Mouse (Mus musculus): ENCODE results near the gene Dqx1. TPM values are rescaled to one million over a fixed set of nuclear protein-coding genes. Genes with fewer than 3 reads are reported as not detected.

Gene Dqx1
- polyA plus RNA-seq (2017; shearing (Covaris generic)), result 2.7 TPM

DNA sequence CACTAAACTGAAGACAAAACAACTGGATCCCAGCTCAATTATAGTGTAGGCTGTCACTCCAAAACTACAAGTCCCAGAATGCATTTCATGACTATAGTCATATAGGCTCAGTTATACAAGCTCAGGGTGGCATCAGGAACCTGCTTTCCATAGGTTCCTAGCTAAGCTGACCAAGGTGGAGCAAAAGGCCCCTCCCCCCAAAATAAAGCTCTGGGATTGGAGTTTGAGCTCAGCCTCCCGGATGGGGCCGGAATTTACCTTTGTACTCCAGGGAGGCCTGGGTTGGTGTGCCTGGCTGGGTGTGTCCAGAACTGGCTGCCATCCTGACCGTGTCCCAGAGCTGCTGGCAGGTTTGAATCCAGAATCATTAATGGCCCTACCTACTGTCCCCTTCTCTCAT, at the start of gene Dqx1:
Gene Dqx1 (plus strand): TSS at position 55 of the 400 bp plus-strand sequence.

DNA sequence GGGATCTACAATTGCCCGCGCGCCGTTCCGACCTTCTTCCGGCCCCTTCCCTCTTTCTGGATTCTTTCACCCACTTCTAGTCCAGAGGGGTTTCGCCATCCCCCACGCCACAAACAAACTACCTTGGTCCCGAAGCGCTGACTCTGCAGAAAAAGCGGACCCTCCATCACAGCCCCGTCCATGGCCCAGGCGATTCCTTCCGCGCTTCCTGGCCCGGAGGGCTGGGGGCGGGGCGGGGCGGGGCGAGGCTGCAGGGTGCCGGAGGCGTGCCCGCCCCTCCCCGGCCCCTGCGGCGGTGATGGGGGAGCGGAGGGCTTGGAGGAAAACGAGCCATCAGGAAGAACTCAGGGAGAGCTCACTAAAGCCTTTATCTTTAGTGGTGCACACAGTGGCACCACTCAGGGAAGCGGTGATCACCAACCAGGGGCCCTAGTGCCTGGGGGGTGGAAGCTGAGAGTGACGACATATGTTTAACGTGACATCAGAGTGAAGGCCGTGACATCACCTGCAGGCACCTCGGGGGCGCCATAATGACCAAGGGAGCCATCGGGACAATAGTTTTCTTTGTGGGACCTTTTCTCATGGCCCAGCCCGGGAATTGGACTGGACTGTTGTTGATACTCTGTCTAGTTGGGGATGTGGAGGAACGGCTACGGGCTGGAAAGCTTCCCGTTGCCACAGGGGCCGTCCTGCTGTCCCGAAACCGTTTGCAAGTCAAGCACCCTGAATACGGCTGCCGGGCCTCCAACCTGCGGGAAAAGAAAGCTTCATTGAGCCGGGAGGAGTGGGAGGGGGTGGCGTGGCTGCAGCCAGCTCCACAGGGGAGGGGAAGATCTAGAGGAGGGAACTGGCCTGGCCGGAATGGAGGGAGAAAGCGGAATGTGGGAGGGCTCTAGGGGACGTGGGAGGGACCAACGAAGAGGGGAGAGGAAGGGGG, 24.1 kb upstream of the Dqx1 start, which contains the start of the genes Dok1 and Loxl3:
Gene Dok1 (minus strand): TSS at position 223 of the 937 bp plus-strand sequence.
Gene Loxl3 (plus strand): TSS at position 925 of the 937 bp plus-strand sequence.

DNA sequence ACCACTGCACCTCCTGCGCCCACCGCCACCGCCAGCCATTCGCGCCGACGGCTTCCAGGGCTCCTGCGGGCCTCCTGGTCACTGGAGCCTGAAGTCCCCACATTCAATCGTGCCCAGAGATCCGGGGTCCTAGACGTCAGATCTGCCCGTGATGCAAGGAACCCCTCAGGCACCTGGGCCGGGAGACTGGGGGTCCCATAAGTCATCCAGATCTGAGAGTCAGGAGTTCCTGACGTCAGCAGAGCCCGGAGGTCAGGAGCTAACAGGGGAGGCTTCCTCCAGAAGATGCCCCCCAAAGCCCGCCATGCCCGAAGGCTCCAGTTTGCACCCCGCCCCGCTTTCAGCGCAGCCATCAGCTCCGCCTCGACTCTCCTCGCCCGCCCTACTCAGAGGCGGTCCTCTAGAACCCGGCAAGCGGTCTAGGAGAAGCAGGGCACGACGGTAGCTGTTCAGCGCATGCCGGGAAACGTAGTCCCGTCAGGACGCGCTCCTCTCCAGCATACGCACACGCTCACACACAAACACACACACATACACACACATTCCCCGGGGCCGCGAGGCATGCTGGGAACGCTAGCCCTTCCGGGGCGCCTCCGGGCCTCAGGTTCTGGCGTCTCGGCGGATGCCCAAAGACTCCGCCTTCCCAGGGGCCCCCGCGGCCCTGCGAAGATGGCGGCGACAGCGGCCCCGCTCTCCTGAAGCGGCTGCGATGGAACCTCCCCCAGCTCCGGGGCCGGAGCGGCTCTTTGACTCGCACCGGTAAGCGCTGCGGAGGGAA, 3.4 kb upstream of the Dqx1 start, which contains the start of gene Aup1:
Gene Aup1 (plus strand): TSS at position 448 of the 778 bp plus-strand sequence.

DNA sequence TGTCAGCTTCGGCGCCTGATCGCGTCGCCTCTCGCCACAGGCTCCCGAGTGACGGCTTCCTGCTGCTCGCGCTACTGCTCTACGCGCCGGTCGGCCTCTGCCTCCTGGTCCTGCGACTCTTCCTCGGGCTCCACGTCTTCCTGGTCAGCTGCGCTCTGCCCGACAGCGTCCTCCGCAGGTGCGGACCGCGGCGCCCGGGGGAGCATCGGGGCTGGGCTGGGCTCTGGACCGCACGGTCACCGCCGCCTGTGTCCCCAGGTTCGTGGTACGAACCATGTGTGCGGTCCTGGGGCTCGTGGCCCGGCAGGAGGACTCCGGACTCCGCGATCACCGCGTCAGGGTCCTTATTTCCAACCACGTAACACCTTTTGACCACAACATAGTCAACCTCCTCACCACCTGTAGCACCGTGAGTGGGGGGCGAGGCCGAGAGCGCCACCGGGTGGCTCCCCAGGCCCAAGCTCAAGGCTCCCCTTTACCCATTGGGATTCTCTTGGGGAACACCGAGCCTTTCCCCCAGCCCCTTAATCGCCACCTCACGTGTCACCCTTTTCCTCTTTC, 2.7 kb upstream of the Dqx1 start, which contains the start of gene Htra2:
Gene Htra2 (minus strand): TSS at position 403 of the 561 bp plus-strand sequence.

DNA sequence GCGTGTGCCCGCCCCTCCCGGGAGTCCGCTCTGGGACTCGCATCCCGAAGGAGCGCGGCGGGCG, 12.4 kb downstream of the Dqx1 start, which contains the start of gene Tlx2:
Gene Tlx2 (minus strand): TSS at position 47 of the 64 bp plus-strand sequence.

DNA sequence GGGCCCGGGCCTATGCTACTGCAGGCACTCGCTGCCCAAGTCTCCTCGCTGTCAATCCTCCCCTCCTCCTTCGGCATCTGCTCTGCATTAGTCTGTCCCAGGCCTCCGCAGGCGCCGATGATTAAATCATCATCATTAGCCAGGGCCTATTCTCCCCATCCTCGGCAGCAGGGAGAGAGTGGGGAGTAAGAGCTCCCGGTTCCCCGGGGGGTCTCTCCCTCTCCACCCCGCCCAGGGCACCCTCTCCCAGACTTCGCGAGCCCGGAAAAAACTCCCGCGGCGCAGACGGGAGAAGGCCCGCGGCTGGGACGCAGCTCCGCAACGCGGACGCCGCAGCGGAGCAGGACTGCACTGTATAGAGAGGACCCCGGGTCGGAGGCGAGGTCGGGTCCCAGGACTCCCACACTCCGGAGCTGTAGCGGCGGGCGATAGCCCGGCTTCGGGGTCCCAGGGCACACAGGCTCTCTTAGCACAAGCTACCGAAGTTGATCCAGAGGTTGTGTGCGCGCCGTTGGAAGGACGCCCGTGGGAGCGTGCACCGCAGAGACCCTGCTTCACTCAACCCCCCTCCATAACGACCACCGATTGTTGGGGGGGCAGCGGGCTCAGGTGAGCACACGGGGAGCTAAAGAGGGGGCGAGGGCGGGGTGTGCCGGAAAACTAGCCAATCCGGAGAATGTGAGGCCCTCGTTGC, 20.1 kb downstream of the Dqx1 start, which contains the start of gene Pcgf1:
Gene Pcgf1 (plus strand): TSS at position 240 of the 694 bp plus-strand sequence.

DNA sequence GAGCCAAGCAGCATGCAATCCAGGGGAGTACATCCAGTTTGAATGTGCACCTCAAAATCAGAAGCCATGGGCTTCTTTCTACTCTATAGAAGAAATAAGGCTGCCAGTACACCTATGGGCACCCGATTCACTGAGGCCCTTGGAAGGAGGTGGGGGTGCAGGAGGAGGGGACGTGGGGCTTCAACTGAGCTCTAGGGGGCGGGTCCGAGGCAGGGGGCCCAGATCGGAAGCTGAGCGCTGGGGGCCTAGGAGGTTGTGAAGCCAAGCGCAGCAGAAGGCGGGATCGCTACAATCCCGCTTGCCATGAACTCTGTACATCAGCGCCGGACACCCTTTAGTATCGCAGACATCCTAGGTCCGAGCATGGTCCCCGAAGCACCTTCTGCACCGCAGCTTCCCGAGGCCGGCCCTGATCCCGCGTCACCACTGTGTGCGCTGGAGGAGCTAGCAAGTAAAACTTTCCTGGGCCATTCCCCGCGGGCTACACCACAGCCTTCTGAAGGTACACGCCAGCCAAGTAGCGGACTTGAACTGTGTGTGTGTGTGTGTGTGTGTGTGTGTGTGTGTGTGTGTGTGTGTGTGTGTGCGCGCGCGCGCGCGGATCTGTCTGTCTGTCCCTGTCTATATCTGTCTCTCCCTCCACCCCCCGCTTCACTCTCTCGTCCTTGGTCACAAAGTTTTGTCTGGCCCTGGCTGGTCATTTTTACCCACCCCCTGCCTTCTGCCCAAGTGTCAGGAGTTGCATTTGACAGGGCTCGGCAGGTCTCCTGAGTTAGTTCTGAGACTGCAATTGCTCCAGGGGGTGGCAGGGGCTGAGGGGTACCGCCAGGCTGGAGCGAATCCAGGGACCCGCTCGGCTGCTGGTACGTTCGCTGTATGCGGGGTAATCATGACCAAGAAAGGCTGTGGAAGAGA, 28.7 kb downstream of the Dqx1 start, which contains the start of gene Lbx2:
Gene Lbx2 (plus strand): TSS at position 247 of the 915 bp plus-strand sequence.

DNA sequence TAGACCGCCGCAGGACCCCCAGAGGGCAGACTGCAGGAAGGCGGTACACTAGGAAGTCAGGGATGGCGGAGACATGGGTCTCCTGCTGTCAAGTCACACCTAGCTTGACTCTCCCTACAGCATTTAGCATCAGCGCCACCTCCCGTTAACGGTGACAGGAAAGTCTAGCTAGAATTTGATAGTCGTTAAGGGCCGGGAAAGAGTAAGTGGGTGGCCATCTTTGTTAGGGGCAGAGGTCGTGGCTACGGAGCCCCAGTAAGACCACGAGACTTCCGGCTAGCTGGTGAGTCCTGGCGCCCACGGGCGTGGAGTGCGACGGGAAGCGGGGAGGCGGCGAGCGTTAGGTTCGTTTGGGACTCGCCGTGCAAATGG, 43.7 kb downstream of the Dqx1 start, which contains the start of the genes Ccdc142 and Gm42688:
Gene Ccdc142 (plus strand): TSS at position 286 of the 372 bp plus-strand sequence.
Gene Gm42688 (plus strand): TSS at position 302 of the 372 bp plus-strand sequence.

DNA sequence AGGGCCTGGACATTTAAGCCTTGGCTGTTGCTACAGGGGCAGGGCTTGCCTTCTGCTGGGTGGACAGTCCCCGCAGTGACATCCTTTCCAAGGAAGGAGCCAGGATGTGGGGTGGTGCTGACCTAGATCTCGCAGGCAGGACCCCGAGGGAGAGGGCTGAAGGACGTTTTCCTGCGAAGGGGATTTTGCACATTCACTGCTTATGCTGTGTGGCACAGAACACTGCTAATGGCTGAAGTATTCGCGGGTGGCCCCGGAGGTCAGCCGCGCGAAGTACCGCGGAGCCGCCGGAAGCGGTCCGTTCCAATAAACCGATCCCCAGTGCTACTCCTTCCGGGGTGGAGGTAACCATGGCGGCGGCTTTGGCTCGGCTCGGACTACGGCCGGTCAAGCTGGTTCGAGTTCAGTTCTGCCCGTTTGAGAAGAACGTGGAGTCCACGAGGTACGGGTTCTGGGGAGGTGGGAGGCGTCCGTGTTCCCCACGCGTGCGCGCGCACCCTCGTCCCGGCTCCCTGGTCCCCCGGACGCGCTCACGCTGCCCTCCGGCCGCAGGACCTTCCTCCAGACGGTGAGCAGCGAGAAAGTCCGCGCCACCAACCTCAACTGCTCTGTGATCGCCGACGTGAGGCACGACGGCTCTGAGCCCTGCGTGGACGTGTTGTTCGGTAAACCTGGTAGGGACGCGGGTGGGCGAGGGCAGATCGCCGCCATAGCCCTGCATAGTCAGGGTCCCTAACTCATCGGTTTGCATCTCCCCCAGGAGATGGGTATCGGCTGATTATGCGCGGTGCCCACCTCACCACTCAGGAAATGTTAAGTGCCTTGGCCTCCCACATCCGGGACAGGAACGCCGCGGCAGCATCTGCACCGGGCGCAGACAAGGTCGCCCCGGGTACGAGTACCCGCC, 51.4 kb downstream of the Dqx1 start, which contains the start of gene Mrpl53:
Gene Mrpl53 (plus strand): TSS at position 279 of the 907 bp plus-strand sequence.

DNA sequence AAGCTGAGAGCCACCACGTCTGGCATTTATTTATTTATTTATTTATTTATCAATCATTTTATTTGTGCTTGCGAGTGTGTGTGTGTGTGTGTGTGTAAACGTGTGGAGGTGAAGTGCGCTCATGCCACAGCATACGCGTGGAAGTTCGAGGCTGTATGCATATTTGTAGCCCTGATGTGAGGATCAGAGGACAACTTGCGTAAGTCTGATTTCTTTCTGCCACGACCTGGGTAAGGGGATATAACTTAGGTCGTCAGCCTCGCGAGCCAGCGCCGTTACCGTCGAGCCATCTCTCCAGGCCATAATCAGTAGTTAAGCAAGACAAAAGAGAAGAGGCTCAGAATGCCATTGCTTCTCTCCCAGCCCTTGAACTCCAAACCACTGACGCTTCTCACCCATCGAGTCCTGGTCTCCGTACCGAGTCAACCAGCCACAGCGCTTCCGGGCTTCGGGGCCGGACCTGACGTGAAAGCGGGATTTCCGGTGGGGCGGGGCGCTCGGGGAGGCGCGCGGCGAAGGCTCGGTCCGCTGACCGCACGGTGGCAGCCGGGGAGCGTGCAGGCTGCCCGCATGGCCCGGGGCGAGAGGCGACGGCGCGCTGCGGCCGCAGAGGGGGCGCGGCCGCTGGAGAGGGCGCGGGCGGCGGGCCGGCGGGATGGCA, 57.5 kb downstream of the Dqx1 start, which contains the start of gene Mogs:
Gene Mogs (plus strand): TSS at position 486 of the 661 bp plus-strand sequence.

Other genes starting within 250 kb of the Dqx1 start
- 14.4 TPM for gene Sema4f, start 118.1 kb upstream of the Dqx1 start, polyA plus RNA-seq (2017; shearing (Covaris generic))
- gene M1ap, start 110.9 kb upstream of the Dqx1 start, polyA plus RNA-seq (2017; shearing (Covaris generic)), result not detected
- 13.9 TPM for gene Dok1, start 24.4 kb upstream of the Dqx1 start, polyA plus RNA-seq (2017; shearing (Covaris generic))
- not detected for gene Loxl3, start 23.7 kb upstream of the Dqx1 start, polyA plus RNA-seq (2017; shearing (Covaris generic))
- 408 TPM for gene Aup1, start 3.3 kb upstream of the Dqx1 start, polyA plus RNA-seq (2017; shearing (Covaris generic))
- 38.1 TPM for gene Htra2, start 2.6 kb upstream of the Dqx1 start, polyA plus RNA-seq (2017; shearing (Covaris generic))
- not detected for gene Tlx2, start 12.4 kb downstream of the Dqx1 start, polyA plus RNA-seq (2017; shearing (Covaris generic))
- gene Pcgf1, start 20.0 kb downstream of the Dqx1 start, polyA plus RNA-seq (2017; shearing (Covaris generic)), result 25.5 TPM
- not detected for gene Lbx2, start 28.5 kb downstream of the Dqx1 start, polyA plus RNA-seq (2017; shearing (Covaris generic))
- gene Ccdc142, start 43.8 kb downstream of the Dqx1 start, polyA plus RNA-seq (2017; shearing (Covaris generic)), result 2.9 TPM
- 7.2 TPM for gene Gm42688, start 43.8 kb downstream of the Dqx1 start, polyA plus RNA-seq (2017; shearing (Covaris generic))
- 29.6 TPM for gene Mrpl53, start 51.2 kb downstream of the Dqx1 start, polyA plus RNA-seq (2017; shearing (Covaris generic))
- 71.4 TPM for gene Mogs, start 57.7 kb downstream of the Dqx1 start, polyA plus RNA-seq (2017; shearing (Covaris generic))
- 58.8 TPM for gene Wbp1, start 63.7 kb downstream of the Dqx1 start, polyA plus RNA-seq (2017; shearing (Covaris generic))
- 26.6 TPM for gene Ino80b, start 67.6 kb downstream of the Dqx1 start, polyA plus RNA-seq (2017; shearing (Covaris generic))
- 0.77 TPM for gene Rtkn, start 77.6 kb downstream of the Dqx1 start, polyA plus RNA-seq (2017; shearing (Covaris generic))
- gene Wdr54, start 98.6 kb downstream of the Dqx1 start, polyA plus RNA-seq (2017; shearing (Covaris generic)), result 0.62 TPM
- gene 1700003E16Rik, start 98.6 kb downstream of the Dqx1 start, polyA plus RNA-seq (2017; shearing (Covaris generic)), result not detected
- 60.1 TPM for gene Dctn1, start 108.1 kb downstream of the Dqx1 start, polyA plus RNA-seq (2017; shearing (Covaris generic))
- 0.81 TPM for gene Slc4a5, start 162.0 kb downstream of the Dqx1 start, polyA plus RNA-seq (2017; shearing (Covaris generic))